17 mouse cellular contexts compared by ENCODE assay signal in the genomic region with DNA sequence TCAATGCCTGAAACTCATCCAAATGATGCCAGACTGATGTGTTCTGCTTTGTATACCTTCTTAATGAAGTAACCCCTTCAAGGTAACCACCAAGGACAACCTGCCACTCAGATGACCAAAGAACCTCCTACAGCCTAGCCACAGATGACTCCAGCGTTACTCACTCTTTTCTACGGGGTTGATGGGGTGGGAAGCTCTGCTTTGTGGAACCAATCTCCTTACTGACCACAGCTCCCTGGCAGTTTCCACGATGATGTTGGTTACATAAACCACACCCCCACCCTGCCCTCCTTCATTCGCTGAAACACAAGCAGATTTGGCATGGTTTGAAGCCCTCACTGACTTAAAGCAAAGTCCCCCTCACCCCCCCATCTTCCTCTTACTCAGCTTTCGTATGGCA. TPM values are rescaled to one million over a fixed set of nuclear protein-coding genes. Genes with fewer than 3 reads are reported as not detected.
"Had no signal": no experiment of that assay in that cellular context is flagged by ENCODE, and none has a peak within 500 bp of the region (broad histone marks: within the 10 kb centered on the region; RNA-seq: fewer than 3 reads in every experiment).

No protein-coding gene starts in this region.

- DNase-seq: kidney, postnatal 4 days; lung, adult 2 months; lung, postnatal 4 days; thymus, adult 18-20 months; thymus, postnatal 14 days had no signal

- H3K4me3 ChIP-seq: layer of hippocampus, adult 2 months; limb, embryonic 10.5 days; liver, embryonic 15.5 days; midbrain, embryonic 10.5 days; midbrain, embryonic 15.5 days; neural tube, embryonic 12.5 days had no signal

- H3K27me3 ChIP-seq: midbrain, embryonic 15.5 days had no signal

- H3K9me3 ChIP-seq: limb, embryonic 10.5 days; liver, embryonic 15.5 days; midbrain, embryonic 10.5 days; midbrain, embryonic 15.5 days; neural tube, embryonic 12.5 days had no signal

- H3K9ac ChIP-seq: liver, embryonic 15.5 days; midbrain, embryonic 15.5 days; neural tube, embryonic 12.5 days had no signal

- H3K4me2 ChIP-seq: liver, embryonic 11.5 days; liver, embryonic 15.5 days; midbrain, embryonic 15.5 days; neural tube, embryonic 12.5 days had no signal

- H3K36me3 ChIP-seq: limb, embryonic 10.5 days; liver, embryonic 15.5 days; midbrain, embryonic 10.5 days; midbrain, embryonic 15.5 days; neural tube, embryonic 12.5 days had no signal

- H3K27ac ChIP-seq: kidney, postnatal 0 days; layer of hippocampus, adult 2 months; limb, embryonic 10.5 days; liver, embryonic 15.5 days; midbrain, embryonic 10.5 days; neural tube, embryonic 12.5 days had no signal

- ATAC-seq: lung, postnatal 0 days; midbrain, embryonic 15.5 days had no signal

RNA-seq across cellular contexts. Expression of a gene that starts 2.8 kb away (rescaled TPM):
- total RNA-seq: megakaryocyte, adult 5-6 weeks; monocyte, adult 5-6 weeks; neutrophil, adult 5-6 weeks had no signal

RNA-seq across cellular contexts. Expression of a gene that starts 33.9 kb away (rescaled TPM):
- total RNA-seq: megakaryocyte, adult 5-6 weeks; monocyte, adult 5-6 weeks; neutrophil, adult 5-6 weeks had no signal
